Mouse (Mus musculus) kidney, adult 2 months (tissue): ENCODE data around the gene Ttll11. TPM values are rescaled to one million over a fixed set of nuclear protein-coding genes. Genes with fewer than 3 reads are reported as not detected.

ENCODE experiments used
- DNase-seq: peaks from one replicate; pipeline ENCODE4 v3.0.0; 2021
- H3K27ac ChIP-seq: fragments of 200-500 bp; 2 replicates; pipeline ENCODE4 v1.5.1; 2012; ENCODE audit warnings: low read depth, low read length, control low read depth, inconsistent platforms; ENCODE audit not compliant: insufficient read depth
- H3K27me3 ChIP-seq: fragments of 200-500 bp; replicated peaks from 2 replicates; pipeline ENCODE4 v1.6.1; 2012; ENCODE audit warnings: mild to moderate bottlenecking, moderate library complexity, low read length, inconsistent platforms; ENCODE audit not compliant: control insufficient read depth, insufficient read depth
- H3K36me3 ChIP-seq: fragments of 200-500 bp; 2 replicates; pipeline ENCODE4 v1.6.1; 2012; ENCODE audit warnings: mild to moderate bottlenecking, moderate library complexity, low read length, inconsistent platforms; ENCODE audit not compliant: control insufficient read depth, insufficient read depth
- H3K4me1 ChIP-seq: fragments of 200-500 bp; 2 replicates; pipeline ENCODE4 v1.6.1; 2011; ENCODE audit warnings: low read length; ENCODE audit not compliant: control insufficient read depth, insufficient read depth
- H3K4me3 ChIP-seq: fragments of 200-500 bp; 2 replicates; pipeline ENCODE4 v1.5.1; 2011; ENCODE audit warnings: mild to moderate bottlenecking, low read depth, low read length, control low read depth; ENCODE audit not compliant: insufficient read depth
- CTCF ChIP-seq: fragments of 200-500 bp; conservative IDR thresholded peaks from 2 replicates; pipeline ENCODE4 v1.5.1; 2011; ENCODE audit warnings: low read depth, mild to moderate bottlenecking, control low read depth, low read length, moderate library complexity, mixed read lengths; ENCODE audit not compliant: insufficient read depth, insufficient read length
- POLR2A ChIP-seq: fragments of 200-500 bp; IDR thresholded peaks from one replicate; pipeline ENCODE4 v1.6.1; 2011; ENCODE audit warnings: low read depth, low read length, control low read depth
- whole genome bisulfite sequencing: fragments of 180-500 bp; shearing (Covaris S2); methylation state at CpG from one replicate; pipeline ENCODE4 v1.1.7; 2018; 5-methylcytosine and 5-hydroxymethylcytosine counted together
- polyA plus RNA-seq: library from polyadenylated mRNA; depleted of rRNA; stranded (reverse); fragments of >200 nt; gene quantifications from 2 replicates; pipeline ENCODE4 v1.2.3, GENCODE M21; 2012

The Ttll11 gene
- polyA plus RNA-seq, 1 experiment: 0.41 TPM

DNA sequence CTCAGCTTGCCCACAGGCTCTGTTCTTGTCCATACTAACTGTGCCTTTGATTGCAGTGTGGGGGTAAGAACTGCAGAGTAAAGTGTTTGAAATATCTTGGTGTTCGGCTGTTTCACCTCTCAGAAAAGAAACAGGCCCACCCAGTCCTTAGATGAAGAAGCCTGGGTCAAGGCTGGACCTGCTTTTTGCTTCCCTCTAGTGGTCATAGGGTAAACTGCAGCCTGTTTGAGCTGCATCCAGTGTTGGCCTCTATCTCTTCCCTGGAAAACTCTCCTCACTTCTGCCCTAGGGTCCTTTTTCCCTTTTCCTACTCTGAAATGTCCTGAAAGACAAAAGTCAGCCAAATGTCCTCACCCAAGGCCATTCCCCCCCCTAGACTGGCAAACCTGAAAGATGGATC lies 28.4 kb upstream of the Ttll11 start:
- Histone ChIP-seq H3K27ac (no peak overlapping the region), H3K4me3 (no peak overlapping the region), H3K4me1 (0 out of 2 replicates have a peak, but pooled peaks cover 4% of the 10 kb centered on the region), H3K36me3 (no peaks in the 10 kb centered on the region), H3K27me3 (no peaks in the 10 kb centered on the region)
- peak; percentile 81 for TF ChIP-seq CTCF
- TF ChIP-seq POLR2A: no peak
- WGBS: 9% methylated on average over 1 of the region's 1 CpGs
- DNase-seq: peak; percentile 48

DNA sequence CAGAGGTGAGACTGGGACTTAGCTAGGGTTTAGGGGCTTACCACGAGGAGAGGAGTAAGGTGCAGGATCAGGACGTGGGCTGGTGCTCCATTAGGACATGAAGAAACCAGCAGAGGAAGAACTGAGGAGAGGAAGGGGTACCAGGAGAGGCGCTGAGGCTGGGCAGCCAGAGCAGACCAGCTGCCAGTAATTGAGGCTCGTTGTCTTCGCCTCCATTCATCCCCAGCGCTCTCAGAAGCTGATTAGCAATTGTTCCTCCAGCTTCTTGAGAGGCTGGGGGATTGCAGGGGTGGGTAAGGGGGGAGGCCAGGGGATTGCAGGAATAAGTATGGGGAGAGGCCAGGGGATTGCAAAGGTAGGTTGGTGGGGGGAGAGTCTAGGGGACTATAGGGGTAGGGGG lies 22.5 kb upstream of the Ttll11 start:
- Histone ChIP-seq H3K36me3 (no peaks in the 10 kb centered on the region), H3K4me1 (no peaks in the 10 kb centered on the region), H3K4me3 (no peak overlapping the region), H3K27me3 (no peaks in the 10 kb centered on the region), H3K27ac (no peak overlapping the region)
- DNase-seq: no peak
- no peak for TF ChIP-seq POLR2A
- no peak for TF ChIP-seq CTCF
- 44% methylated on average over 6 of the region's 6 CpGs for WGBS

DNA sequence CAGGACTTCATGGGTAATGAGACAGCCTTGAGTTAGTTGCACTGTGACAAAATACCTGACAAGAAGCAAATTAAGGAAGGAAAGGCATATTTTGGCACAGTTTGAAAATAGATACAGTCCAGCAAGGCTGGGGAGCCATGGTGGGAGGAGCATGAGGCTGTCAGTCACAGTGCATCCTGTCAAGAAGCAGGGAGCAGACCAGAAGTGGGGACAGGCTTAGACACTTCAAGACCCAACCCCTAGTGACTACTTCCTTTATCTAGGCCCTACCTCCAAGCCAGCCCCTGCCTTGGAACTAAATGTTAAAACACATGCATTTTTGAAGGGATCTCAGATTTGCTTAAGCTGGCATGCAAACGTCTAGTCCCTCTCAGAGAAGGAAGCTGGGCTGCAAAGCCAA lies 20.7 kb upstream of the Ttll11 start:
- TF ChIP-seq POLR2A: no peak
- no peak for TF ChIP-seq CTCF
- Histone ChIP-seq H3K4me3 (no peak overlapping the region), H3K36me3 (no peaks in the 10 kb centered on the region), H3K27me3 (no peaks in the 10 kb centered on the region), H3K27ac (no peak overlapping the region), H3K4me1 (no peaks in the 10 kb centered on the region)
- DNase-seq: no peak
- 55% methylated on average over 1 of the region's 1 CpGs for WGBS

DNA sequence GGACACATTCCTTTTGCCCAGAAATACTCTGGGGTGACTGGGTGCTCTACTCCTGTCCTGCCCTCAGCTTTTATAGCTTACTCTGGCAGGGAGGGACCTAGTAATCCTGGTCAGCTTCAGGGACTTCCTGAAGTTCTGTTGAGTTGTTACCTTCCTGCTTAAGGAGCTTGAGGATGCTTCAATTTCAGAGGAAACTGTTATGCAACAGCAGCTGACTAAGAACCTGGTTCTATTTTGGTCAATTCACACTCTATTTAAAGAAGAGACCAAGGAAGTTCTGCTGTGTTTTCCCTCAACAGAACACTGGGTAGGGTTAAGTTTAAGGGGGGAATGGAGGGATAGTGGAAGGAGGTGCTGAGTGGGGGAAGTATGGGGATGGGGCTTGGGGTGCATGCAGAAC lies 19.5 kb upstream of the Ttll11 start:
- Histone ChIP-seq H3K27me3 (no peaks in the 10 kb centered on the region), H3K27ac (no peak overlapping the region), H3K4me3 (no peak overlapping the region), H3K4me1 (no peaks in the 10 kb centered on the region), H3K36me3 (no peaks in the 10 kb centered on the region)
- TF ChIP-seq POLR2A (no peak), CTCF (no peak)
- no peak for DNase-seq

DNA sequence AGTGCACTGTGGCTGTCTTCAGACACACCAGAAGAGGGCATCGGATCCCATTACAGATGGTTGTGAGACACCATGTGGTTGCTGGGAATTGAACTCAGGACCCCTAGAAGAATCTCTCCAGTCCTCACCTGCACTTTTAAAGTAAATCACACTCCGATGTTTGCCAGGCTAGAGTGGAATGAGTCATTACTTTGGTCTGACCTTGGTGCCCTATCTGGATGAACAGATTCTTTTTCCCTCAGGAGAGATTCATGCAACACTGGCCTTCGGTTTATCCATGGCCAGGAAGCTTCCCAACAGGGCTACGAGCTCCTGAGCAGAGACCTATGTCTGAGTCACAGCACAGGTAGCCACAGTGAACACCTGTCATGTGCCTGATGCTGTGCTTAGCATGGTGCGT lies 18.7 kb upstream of the Ttll11 start:
- no peaks in the 10 kb centered on the region for H3K4me1 ChIP-seq
- 85% methylated on average over 5 of the region's 5 CpGs for WGBS

DNA sequence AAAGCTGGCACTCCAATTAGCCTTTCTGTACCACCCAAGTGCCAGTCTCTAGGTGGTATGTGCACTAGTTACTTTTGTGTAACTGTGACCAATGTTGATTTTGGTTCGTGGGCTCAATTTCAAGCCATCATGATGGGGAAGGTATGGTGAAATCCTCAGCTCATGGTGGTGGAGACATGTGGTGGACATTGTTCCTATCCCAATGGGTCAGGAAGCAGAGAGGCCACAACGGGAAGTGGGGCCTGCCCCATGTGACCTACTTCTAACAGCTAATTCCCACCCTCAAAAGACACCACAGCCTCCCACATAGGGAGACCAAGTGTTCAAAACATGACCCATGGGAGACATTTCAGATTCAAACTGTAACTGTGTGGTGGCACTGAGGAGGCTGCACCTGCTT lies 17.0 kb upstream of the Ttll11 start:
- no peak for DNase-seq
- TF ChIP-seq CTCF: no peak
- TF ChIP-seq POLR2A: no peak
- Histone ChIP-seq H3K4me3 (no peak overlapping the region), H3K4me1 (no peaks in the 10 kb centered on the region), H3K27ac (no peak overlapping the region), H3K27me3 (no peaks in the 10 kb centered on the region), H3K36me3 (no peaks in the 10 kb centered on the region)
- 67% methylated on average over 2 of the region's 2 CpGs for WGBS

More for the DNA sequence above, 18.7 kb upstream of the Ttll11 start:
- Histone ChIP-seq H3K27me3 (no peaks in the 10 kb centered on the region), H3K4me3 (no peak overlapping the region), H3K36me3 (no peaks in the 10 kb centered on the region), H3K27ac (no peak overlapping the region)
- no peak for DNase-seq
- TF ChIP-seq POLR2A (no peak), CTCF (no peak)

DNA sequence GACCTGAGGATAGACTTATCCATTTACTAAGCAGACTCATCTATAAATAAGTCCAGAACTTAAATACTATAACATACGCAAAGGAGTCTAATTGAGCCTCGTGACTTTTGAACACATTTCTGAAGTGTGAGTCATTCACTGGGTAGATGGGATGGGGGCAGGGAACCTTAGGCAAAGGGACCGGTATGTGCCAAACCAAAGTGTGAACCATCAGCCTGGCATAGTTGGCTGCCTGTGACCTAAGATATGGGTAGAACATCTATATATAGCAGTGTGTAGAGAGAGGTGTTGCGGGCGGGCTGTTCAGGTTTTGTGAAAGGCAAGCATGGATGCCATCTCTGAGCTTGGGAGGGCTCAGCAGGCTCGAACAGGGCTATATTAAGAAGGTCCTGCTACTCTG lies 14.6 kb upstream of the Ttll11 start:
- Histone ChIP-seq H3K27me3 (no peaks in the 10 kb centered on the region), H3K4me3 (no peak overlapping the region), H3K4me1 (no peaks in the 10 kb centered on the region), H3K36me3 (no peaks in the 10 kb centered on the region), H3K27ac (no peak overlapping the region)
- TF ChIP-seq POLR2A (no peak), CTCF (no peak)
- 64% methylated on average over 6 of the region's 6 CpGs for WGBS
- no peak for DNase-seq

DNA sequence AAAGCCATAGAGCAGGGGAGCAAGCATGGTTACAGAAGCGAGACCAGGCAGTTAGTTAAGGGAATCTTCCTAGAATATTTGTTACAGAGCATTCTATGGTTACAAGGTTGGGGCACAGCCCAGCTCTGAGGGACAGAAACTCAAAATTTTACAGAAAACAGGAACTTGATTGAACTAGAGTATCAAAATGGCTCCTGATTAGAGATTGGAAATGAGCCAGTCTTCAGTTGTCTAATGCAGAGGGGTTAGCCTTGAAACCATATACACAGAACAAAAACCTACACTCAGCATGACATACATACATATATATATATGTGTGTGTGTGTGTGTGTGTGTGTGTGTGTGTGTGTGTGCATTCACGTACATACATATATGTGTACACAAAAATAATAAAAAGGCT lies 13.8 kb upstream of the Ttll11 start:
- Histone ChIP-seq H3K27me3 (no peaks in the 10 kb centered on the region), H3K4me3 (no peak overlapping the region), H3K27ac (no peak overlapping the region), H3K36me3 (no peaks in the 10 kb centered on the region), H3K4me1 (no peaks in the 10 kb centered on the region)
- TF ChIP-seq CTCF (no peak), POLR2A (no peak)
- DNase-seq: no peak
- 70% methylated on average over 2 of the region's 2 CpGs for WGBS
